Mouse (Mus musculus): Measurements from ENCODE around the gene Arl5c. TPM values are rescaled to one million over a fixed set of nuclear protein-coding genes. Genes with fewer than 3 reads are reported as not detected.

Gene Arl5c
- polyA plus RNA-seq, 1 experiment from 2014 or later: 8.4 TPM

DNA sequence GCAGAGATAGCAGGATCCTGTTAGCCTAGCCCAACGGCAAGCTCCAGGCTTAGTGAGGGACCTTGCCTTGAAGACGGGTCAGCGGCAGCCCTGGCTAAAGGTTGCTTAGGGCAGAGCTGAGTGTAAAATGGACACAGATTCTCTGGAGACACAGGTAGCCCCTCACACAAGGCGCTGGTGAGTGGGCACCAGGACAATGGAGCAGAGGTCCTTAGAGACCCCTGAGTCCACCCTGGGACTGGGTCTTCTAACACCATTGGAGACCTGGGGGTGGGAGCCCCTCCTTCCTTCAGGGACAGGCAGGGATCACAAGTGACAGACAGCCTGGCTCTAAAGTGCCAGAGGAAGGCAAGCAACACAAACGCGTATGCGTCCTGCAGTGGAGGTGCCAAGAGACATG lies 25.2 kb downstream of the Arl5c start:
- Histone ChIP-seq H3K36me3 (no peaks in the 10 kb centered on the region), H3K4me1 (replicated peaks) (0 out of 2 replicates have a peak, but pooled peaks cover 8% of the 10 kb centered on the region), H3K4me2 (no peak overlapping the region), H3K9ac (no peak overlapping the region), H3K4me3 (no peak overlapping the region), H3K9me3 (no peaks in the 10 kb centered on the region), H3K27me3 (no peaks in the 10 kb centered on the region; the same call in 1 of the 2 replicates), H3K27ac (replicated peaks) (no peak overlapping the region)
- WGBS: 85% methylated on average over 7 of the region's 7 CpGs
- ATAC-seq (ENCODE audit: low read depth): no peak

DNA sequence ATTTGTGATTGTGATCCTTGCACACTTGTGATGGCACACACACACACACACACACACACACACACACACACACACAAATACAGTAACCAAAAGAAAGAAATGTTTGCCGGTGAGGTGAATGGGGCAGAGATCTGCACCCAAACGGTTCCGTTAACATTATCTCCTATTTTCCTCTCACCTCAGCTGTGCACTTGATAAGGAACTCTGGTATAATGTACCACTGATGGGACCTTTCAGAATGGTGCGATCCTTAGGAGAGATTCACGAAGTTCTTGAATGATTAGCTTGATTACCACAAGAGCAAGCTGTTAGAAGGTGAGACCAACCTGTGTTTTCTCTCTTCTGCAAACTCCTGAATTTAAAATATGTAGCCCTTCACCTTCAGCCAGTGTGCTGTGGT lies 27.6 kb downstream of the Arl5c start:
- Histone ChIP-seq H3K4me1 (replicated peaks) (0 out of 2 replicates have a peak, but pooled peaks cover 8% of the 10 kb centered on the region), H3K9me3 (no peaks in the 10 kb centered on the region), H3K27ac (replicated peaks) (no peak overlapping the region), H3K27me3 (no peaks in the 10 kb centered on the region; the same call in 1 of the 2 replicates), H3K4me3 (no peak overlapping the region), H3K4me2 (no peak overlapping the region), H3K36me3 (no peaks in the 10 kb centered on the region), H3K9ac (no peak overlapping the region)
- WGBS: 83% methylated on average over 5 of the region's 5 CpGs
- ATAC-seq (ENCODE audit: low read depth): no peak

DNA sequence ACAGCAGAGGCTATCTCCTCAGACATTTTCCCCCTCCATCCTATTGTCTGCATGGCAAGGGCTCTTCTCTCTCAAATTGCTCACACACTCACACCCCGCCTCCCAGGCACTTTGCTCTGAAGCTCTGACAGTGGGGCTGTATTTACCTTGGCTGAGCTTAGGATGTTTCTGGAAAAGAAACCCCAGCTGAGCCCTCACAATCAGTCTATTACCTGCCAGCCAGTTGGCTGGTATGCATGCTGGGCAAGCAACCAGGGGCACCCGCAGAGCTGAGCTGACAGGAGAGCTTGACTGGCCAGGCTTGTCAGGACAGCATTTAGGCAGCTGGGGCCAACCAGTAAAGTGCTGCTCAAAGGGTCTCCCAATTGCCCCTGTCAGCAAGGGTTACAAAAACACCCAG lies 28.9 kb downstream of the Arl5c start:
- ATAC-seq (ENCODE audit: low read depth): no peak
- Histone ChIP-seq H3K4me2 (no peak overlapping the region), H3K9me3 (no peaks in the 10 kb centered on the region), H3K27ac (replicated peaks) (no peak overlapping the region), H3K27me3 (no peaks in the 10 kb centered on the region; the same call in 1 of the 2 replicates), H3K9ac (no peak overlapping the region), H3K4me3 (no peak overlapping the region), H3K4me1 (replicated peaks) (0 out of 2 replicates have a peak, but pooled peaks cover 8% of the 10 kb centered on the region), H3K36me3 (no peaks in the 10 kb centered on the region)
- WGBS: 50% methylated on average over 2 of the region's 2 CpGs

DNA sequence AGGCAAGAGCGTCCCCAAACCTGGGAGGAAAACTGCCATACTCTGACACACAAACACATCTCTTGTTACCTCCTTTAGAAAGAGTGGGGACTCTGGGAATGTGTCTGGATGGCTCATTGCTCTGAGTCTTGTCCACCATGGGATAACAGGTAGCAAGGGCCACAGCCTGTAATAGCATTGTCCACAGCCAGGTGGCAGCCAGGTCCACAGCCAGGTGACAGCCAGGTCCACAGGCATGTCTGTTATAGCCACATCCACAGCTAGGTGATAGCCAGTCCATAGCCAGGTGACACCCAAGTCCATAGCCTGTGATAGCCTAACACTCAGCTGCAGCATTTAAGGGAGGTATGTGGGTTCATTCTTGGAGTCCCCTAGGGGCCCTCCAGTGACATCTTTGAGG lies 35.1 kb downstream of the Arl5c start:
- H3K4me1 ChIP-seq (replicated peaks): peaks cover 23% of the 10 kb centered on the region
- no peak overlapping the region for H3K4me3 ChIP-seq
- no peak overlapping the region for H3K4me2 ChIP-seq
- H3K9me3 ChIP-seq: no peaks in the 10 kb centered on the region
- WGBS: 93% methylated on average over 1 of the region's 1 CpGs
- H3K27me3 ChIP-seq: no peaks in the 10 kb centered on the region
- no peak overlapping the region for H3K27ac ChIP-seq (replicated peaks)
- no peak overlapping the region for H3K9ac ChIP-seq
- H3K36me3 ChIP-seq: no peaks in the 10 kb centered on the region
- no peak for ATAC-seq (ENCODE audit: low read depth)

DNA sequence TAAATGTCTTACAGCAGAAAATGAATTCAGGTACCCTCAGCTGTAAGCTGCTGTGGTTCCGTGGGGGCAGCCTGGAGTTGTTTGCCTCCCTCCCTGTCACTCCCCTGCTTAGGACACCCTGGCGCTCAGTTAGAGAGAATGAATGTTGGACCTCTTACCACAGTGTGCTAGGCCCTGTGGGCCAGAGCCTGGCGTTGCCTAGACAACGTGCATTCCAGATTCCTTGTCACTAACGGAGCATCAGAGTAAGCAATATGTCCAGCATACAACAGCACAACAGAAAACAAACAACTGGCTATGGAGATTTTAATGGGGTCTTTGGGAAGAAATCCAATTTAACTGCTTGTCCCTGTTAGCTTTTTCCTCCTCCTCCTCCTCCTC lies 36.7 kb downstream of the Arl5c start:
- Histone ChIP-seq H3K9ac (peak overlapping the region; percentile 12; the same call in 1 of the 2 replicates), H3K4me2 (no peak overlapping the region), H3K9me3 (no peaks in the 10 kb centered on the region), H3K4me3 (no peak overlapping the region), H3K27ac (replicated peaks) (no peak overlapping the region), H3K4me1 (replicated peaks) (peaks cover 26% of the 10 kb centered on the region), H3K36me3 (no peaks in the 10 kb centered on the region), H3K27me3 (no peaks in the 10 kb centered on the region)
- WGBS: 53% methylated on average over 5 of the region's 5 CpGs
- no peak for ATAC-seq (ENCODE audit: low read depth)

DNA sequence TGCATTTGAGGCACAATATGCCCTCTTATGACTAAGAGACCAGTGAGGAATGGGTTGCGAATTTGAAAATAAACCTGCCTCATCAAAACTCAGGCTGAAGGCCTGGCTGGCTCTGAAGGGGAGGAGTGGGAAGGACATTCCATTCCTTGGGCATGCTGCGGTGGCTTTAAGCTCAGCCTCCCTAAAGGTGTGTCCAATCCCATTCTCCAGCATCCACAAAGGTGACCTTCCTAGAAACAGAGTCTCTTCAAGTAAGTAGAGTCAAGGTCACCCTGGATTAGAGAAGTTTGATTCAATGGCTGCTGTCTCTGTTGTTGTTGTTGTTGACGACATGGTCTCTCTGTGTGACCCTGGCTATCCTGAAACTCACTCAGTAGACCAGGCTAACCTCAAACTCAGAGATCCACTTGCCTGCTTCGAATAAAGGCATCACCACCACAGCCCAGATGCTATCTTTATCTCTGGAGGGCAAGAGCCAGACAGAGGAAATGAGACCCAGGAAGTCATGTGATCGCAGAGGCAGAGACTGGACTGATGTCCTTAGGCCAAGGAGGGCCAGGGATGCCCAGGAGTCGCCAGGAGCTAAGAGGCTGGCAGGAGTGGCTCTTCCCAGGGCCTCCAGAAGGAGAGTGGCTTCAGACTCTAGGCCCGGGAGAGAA lies 37.2 kb downstream of the Arl5c start:
- Histone ChIP-seq H3K4me1 (replicated peaks) (peaks cover 26% of the 10 kb centered on the region), H3K27ac (replicated peaks) (no peak overlapping the region), H3K36me3 (no peaks in the 10 kb centered on the region), H3K9ac (peak overlapping the region; percentile 12; the same call in 1 of the 2 replicates), H3K4me2 (no peak overlapping the region), H3K9me3 (no peaks in the 10 kb centered on the region), H3K27me3 (no peaks in the 10 kb centered on the region), H3K4me3 (no peak overlapping the region)
- WGBS: 87% methylated on average over 7 of the region's 7 CpGs
- ATAC-seq (ENCODE audit: low read depth): no peak

DNA sequence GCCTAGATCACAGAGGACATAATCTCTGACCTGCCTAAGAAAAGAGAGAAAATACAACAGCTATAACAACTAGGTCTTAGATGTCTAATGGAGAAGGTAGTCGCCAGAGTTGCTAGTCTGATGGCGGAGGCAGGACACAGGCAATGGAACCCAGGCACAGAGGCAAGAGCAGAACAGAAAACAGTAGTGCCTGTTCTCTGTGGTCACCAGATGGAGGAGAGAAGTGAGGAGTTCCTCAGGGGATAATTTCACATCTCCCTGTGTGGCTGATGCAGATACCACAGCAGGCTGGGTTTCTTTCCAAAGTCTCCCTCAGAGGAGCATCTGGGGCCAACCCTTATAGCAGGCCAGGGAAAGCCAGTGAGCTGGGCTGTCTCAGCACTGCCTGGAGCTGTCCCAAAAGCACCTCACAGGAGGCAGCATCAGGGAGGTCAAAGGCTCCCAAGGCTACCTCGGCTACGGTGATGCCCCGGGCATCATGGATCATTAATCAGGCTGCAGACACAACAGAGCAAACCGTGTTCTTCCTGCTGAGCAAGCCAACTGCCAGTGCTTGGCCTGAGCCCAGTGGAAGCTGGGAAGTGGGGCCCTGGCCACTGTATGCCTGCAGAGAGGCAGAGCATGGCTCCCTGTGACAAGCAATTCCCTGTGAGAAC lies 38.9 kb downstream of the Arl5c start:
- H3K4me2 ChIP-seq: no peak overlapping the region
- H3K4me1 ChIP-seq (replicated peaks): peaks cover 26% of the 10 kb centered on the region
- no peak overlapping the region for H3K9ac ChIP-seq
- peak overlapping the region; percentile 33; the same call in 1 of the 2 replicates for H3K27ac ChIP-seq (replicated peaks)
- H3K36me3 ChIP-seq: no peaks in the 10 kb centered on the region
- H3K27me3 ChIP-seq: no peaks in the 10 kb centered on the region
- H3K9me3 ChIP-seq: no peaks in the 10 kb centered on the region
- peak; percentile 40; the same call in 1 of the 2 replicates for ATAC-seq (ENCODE audit: low read depth)
- no peak overlapping the region for H3K4me3 ChIP-seq
- 34% methylated on average over 6 of the region's 6 CpGs for WGBS

DNA sequence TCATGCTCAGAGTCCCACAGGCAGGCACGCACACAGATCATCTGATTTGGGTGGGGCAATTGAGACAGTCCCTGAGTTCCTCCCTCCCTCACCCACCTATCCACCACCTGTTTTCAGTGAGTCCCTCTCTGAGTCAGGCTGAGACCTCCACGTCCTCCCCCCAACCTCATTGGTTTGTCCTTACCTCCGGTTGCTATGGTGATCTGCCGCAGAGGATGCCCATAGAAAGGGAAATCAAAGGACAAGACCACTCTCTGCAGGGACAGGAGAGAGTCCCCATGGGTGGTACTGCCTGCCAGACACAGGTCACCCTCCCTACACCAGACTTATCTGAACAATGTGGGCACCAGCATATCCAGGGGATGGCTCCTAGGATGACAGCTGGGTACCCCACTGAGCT lies 40.1 kb downstream of the Arl5c start:
- H3K27ac ChIP-seq (replicated peaks): no peak overlapping the region
- 46% methylated on average over 4 of the region's 4 CpGs for WGBS
- no peaks in the 10 kb centered on the region for H3K36me3 ChIP-seq
- no peak overlapping the region for H3K4me3 ChIP-seq
- no peak overlapping the region for H3K9ac ChIP-seq
- no peak overlapping the region for H3K4me2 ChIP-seq
- H3K9me3 ChIP-seq: no peaks in the 10 kb centered on the region
- H3K4me1 ChIP-seq (replicated peaks): peaks cover 26% of the 10 kb centered on the region
- no peaks in the 10 kb centered on the region for H3K27me3 ChIP-seq
- ATAC-seq (ENCODE audit: low read depth): no peak

DNA sequence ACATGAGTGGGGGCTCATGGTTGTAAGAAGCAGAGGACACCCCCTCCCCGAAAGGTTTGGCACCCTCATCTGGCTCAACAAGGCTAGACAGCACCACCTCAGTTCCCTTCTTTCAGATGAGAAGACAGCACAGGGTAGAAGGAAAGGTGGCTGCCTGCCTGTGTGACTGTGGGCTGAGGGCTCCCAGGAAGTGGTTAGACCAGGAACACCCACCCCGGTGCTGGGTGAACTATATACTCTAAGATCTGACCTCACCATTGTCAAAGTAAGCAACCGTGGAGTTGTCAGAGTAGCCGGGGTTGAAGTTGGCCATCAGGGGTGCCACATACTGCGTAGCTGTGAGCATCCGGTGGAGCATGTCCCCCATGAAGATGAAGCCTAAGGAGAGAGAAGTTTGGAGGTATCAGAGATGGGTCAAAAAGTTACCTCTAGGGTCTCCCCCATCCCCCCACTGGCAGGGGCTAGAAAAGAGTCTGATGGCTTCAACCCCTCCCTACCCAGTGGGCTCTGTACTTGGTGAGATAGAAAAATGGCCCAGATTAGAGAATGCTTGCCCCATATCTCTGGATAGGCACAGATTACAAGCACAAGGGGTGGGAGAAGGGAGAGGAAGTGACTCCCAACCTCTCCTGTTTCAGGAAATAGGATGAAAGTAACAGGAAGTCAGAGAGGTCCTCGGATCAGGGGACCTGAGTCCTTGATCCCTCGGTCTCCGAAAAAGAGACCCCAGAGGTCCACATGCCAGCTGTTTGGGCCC lies 40.7 kb downstream of the Arl5c start:
- H3K4me1 ChIP-seq (replicated peaks): peaks cover 32% of the 10 kb centered on the region
- no peak overlapping the region for H3K4me3 ChIP-seq
- H3K27me3 ChIP-seq: no peaks in the 10 kb centered on the region
- no peaks in the 10 kb centered on the region for H3K9me3 ChIP-seq
- ATAC-seq (ENCODE audit: low read depth): no peak
- no peaks in the 10 kb centered on the region for H3K36me3 ChIP-seq
- H3K4me2 ChIP-seq: no peak overlapping the region
- WGBS: 81% methylated on average over 9 of the region's 9 CpGs
- H3K9ac ChIP-seq: no peak overlapping the region
- H3K27ac ChIP-seq (replicated peaks): no peak overlapping the region

DNA sequence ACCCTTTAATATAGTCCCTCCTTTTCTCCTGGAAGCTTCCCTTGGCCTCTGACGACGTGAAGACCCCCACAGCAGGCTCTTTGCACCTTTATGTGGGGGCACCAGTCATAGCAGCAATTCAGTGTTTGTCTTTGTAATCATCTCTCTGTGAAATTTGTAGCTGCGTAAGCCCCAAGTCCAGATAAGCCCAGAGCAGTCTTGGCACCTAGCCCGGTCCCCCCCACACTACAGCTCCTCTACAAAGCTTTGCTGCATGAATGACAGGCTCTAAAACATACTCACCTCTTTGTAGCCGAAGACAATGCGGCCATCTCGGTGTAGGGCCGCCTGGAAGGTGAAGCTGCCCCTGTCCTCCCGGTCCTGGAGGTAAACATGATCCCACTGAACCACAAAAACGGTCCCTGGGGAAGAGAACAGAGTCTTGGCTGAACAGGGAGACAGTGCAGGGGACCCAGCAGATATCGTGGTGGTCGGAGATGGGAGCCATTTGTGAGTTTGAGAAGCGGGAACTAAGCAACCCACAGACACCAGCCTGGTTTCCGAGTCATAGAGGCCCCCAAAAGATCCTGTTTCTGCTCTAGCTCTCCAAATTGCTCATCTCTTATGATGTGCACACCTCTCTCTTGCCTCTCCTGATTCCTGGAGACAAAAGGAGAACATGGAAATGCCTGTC lies 41.4 kb downstream of the Arl5c start:
- Histone ChIP-seq H3K36me3 (no peaks in the 10 kb centered on the region), H3K4me2 (no peak overlapping the region), H3K9me3 (no peaks in the 10 kb centered on the region), H3K4me3 (no peak overlapping the region), H3K4me1 (replicated peaks) (peaks cover 39% of the 10 kb centered on the region), H3K9ac (no peak overlapping the region), H3K27ac (replicated peaks) (no peak overlapping the region), H3K27me3 (no peaks in the 10 kb centered on the region)
- 70% methylated on average over 14 of the region's 14 CpGs for WGBS
- ATAC-seq (ENCODE audit: low read depth): no peak

DNA sequence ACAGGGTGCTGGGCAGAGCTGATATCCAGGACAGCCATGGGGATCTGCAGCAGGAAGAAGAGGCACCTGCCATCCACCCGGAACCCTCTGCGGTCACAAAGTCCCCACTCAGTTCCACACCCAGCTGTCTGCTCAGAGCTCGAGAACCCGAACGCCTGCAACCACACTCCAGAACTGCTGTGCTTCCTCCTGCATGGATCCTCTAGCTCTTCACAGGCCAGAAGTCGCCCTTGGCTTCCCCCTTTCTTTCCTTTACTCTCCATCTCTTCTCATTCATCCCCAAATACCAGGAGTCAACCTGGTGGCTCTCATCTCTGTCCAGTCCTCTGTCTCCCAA lies 42.1 kb downstream of the Arl5c start:
- ATAC-seq (ENCODE audit: low read depth): no peak
- Histone ChIP-seq H3K9me3 (no peaks in the 10 kb centered on the region), H3K4me2 (no peak overlapping the region), H3K27me3 (no peaks in the 10 kb centered on the region), H3K36me3 (no peaks in the 10 kb centered on the region), H3K27ac (replicated peaks) (no peak overlapping the region), H3K4me3 (no peak overlapping the region), H3K9ac (no peak overlapping the region), H3K4me1 (replicated peaks) (peaks cover 36% of the 10 kb centered on the region)
- WGBS: 90% methylated on average over 6 of the region's 6 CpGs

Measured in neural tube, embryonic 13.5 days (tissue).